Mouse (Mus musculus): ENCODE measurements around the gene Itpr1.

Itpr1 gene

GRCm38 (mm10) chr6:108244571-108244970 is 31.7 kb downstream of the Itpr1 start:
- no peak for DNase-seq (ENCODE audit: low spot score)

GRCm38 (mm10) chr6:108246369-108247085 is 33.6 kb downstream of the Itpr1 start:
- DNase-seq (ENCODE audit: low spot score), result no peak

- no peak for DNase-seq (ENCODE audit: low spot score)
These were observed 34.3 kb downstream of the Itpr1 start for GRCm38 (mm10) chr6:108247211-108247610.

- no peak for DNase-seq (ENCODE audit: low spot score)
These were observed 35.6 kb downstream of the Itpr1 start for GRCm38 (mm10) chr6:108248519-108248918.

GRCm38 (mm10) chr6:108249031-108249917 is 36.4 kb downstream of the Itpr1 start:
- DNase-seq (ENCODE audit: low spot score), result no peak

- DNase-seq (ENCODE audit: low spot score), result no peak
These were observed 37.0 kb downstream of the Itpr1 start for GRCm38 (mm10) chr6:108249918-108250225.

GRCm38 (mm10) chr6:108250416-108250815 is 37.5 kb downstream of the Itpr1 start:
- no peak for DNase-seq (ENCODE audit: low spot score)

GRCm38 (mm10) chr6:108252565-108253360 is 39.9 kb downstream of the Itpr1 start:
- no peak for DNase-seq (ENCODE audit: low spot score)

- no peak for DNase-seq (ENCODE audit: low spot score)
These were observed 41.5 kb downstream of the Itpr1 start for GRCm38 (mm10) chr6:108254132-108255064.

GRCm38 (mm10) chr6:108255880-108256279 is 43.0 kb downstream of the Itpr1 start:
- DNase-seq (ENCODE audit: low spot score), result no peak

- DNase-seq (ENCODE audit: low spot score), result no peak
These were observed 44.3 kb downstream of the Itpr1 start for GRCm38 (mm10) chr6:108257225-108257624.

- no peak for DNase-seq (ENCODE audit: low spot score)
These were observed 45.7 kb downstream of the Itpr1 start for GRCm38 (mm10) chr6:108258631-108259030.

- DNase-seq (ENCODE audit: low spot score), result no peak
These were observed 46.8 kb downstream of the Itpr1 start for GRCm38 (mm10) chr6:108259671-108260070.

- no peak for DNase-seq (ENCODE audit: low spot score)
These were observed 48.6 kb downstream of the Itpr1 start for GRCm38 (mm10) chr6:108261506-108261905.

- DNase-seq (ENCODE audit: low spot score), result no peak
These were observed 51.3 kb downstream of the Itpr1 start for GRCm38 (mm10) chr6:108264164-108264563.

- DNase-seq (ENCODE audit: low spot score), result no peak
These were observed 60.6 kb downstream of the Itpr1 start for GRCm38 (mm10) chr6:108273451-108273850.

GRCm38 (mm10) chr6:108274364-108275084 is 61.6 kb downstream of the Itpr1 start:
- peak; percentile 32 for DNase-seq (ENCODE audit: low spot score)

GRCm38 (mm10) chr6:108276880-108277507 is 64.1 kb downstream of the Itpr1 start:
- no peak for DNase-seq (ENCODE audit: low spot score)

- no peak for DNase-seq (ENCODE audit: low spot score)
These were observed 64.9 kb downstream of the Itpr1 start for GRCm38 (mm10) chr6:108277622-108278396.

All from testis, postnatal 14 days (tissue).